Mouse (Mus musculus): Measurements from ENCODE around the gene Chga.

GRCm38 (mm10) chr12:102587106-102587505, 32.3 kb downstream of the Chga start:
- TF ChIP-seq TAL1 (IDR thresholded peaks at IDR 0.05; ENCODE audit: low read length): no peak
- no peak for TF ChIP-seq GATA1 (IDR thresholded peaks at IDR 0.05; ENCODE audit: low read length)
